Mouse (Mus musculus) B cell, adult (primary cell): ENCODE measurements around the gene Ubr2. TPM values are rescaled to one million over a fixed set of nuclear protein-coding genes. Genes with fewer than 3 reads are reported as not detected.

ENCODE experiments used
- total RNA-seq: library from RNA; stranded (reverse); gene quantifications from 4 replicates; pipeline ENCODE4 v1.2.4, GENCODE M21; 2023; ENCODE audit not compliant: inconsistent age

The Ubr2 gene
- total RNA-seq: 82.9 to 88.7 TPM (median 87.4 TPM) in 4 replicates

GRCm38 (mm10) chr17:47009898-47010721, at the start of gene Ubr2:
TSS of gene Ubr2 (minus strand) at chr17:47010556.

GRCm38 (mm10) chr17:46910186-46910585, 100.2 kb downstream of the Ubr2 start, which contains the start of gene Prph2:
TSS of gene Prph2 (plus strand) at chr17:46910459.

GRCm38 (mm10) chr17:46890116-46890815, 120.1 kb downstream of the Ubr2 start, which contains the start of gene Tbcc:
TSS of gene Tbcc (plus strand) at chr17:46890684.

Other genes starting within 250 kb of the Ubr2 start
- not detected in 4 replicates for gene Ptcra, start 246.8 kb downstream of the Ubr2 start, total RNA-seq
- gene 2310039H08Rik, start 237.9 kb downstream of the Ubr2 start, total RNA-seq: 16.6 to 24.2 TPM (median 19.2 TPM) in 4 replicates
- 67.4 to 80.7 TPM (median 74.5 TPM) in 4 replicates for gene Rpl7l1, start 227.9 kb downstream of the Ubr2 start, total RNA-seq
- gene Bicral, start 152.1 kb downstream of the Ubr2 start, total RNA-seq: 99.1 to 112 TPM (median 104 TPM) in 4 replicates
- gene Tbcc, start 119.9 kb downstream of the Ubr2 start, total RNA-seq: 11.4 to 15.4 TPM (median 12.9 TPM) in 4 replicates
- not detected in 4 replicates for gene Prph2, start 100.1 kb downstream of the Ubr2 start, total RNA-seq